Mouse (Mus musculus) liver (tissue): ENCODE data around the gene Kctd8.

Experiments
- DNase-seq: peaks from one replicate; pipeline ENCODE4 v3.0.0-alpha.2; 2020; ENCODE audit warnings: mixed read lengths

Gene Kctd8

DNA sequence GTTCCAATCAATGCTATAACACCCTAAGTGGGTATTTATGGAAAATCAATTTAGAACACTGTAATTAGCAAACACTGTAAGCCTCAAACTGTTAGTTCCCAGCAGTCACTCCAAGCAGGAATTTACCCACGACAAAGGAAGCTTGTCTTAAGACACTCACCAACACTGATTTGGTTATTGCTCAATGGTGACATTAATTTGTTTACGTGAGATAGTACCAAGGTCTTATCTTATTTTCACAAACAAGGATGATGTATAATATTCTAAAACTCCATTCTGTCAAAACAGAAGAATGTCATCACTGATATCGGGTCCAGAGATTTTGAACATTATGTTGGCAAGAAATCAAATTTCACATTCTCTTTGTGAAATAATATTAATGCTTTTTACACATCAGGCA is 185.0 kb downstream of the Kctd8 start:
- DNase-seq, result no peak

DNA sequence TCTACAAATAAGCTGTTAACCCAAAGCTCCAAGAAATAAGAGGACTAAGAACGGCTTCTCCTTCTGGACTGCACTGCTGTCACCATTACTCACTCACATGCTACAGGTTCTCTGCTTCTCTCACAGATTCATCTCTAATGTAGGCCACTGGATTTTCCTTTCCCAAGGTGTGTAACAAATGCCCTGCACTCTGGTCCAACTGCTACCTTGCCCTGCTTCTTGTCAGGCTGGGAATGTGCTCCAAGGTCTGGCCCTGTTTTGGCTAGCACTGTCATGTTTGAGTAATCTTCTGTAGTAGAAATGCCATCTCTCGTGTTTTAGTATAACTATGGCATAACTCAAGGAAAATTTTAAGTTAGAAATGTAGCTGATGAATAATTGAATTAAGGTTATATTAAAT is 195.7 kb downstream of the Kctd8 start:
- DNase-seq, result no peak

GRCm38 (mm10) chr5:69141082-69141481 is 200.4 kb downstream of the Kctd8 start:
- no peak for DNase-seq

- DNase-seq, result no peak
Measured at GRCm38 (mm10) chr5:69108718-69109117, 232.8 kb downstream of the Kctd8 start.

DNA sequence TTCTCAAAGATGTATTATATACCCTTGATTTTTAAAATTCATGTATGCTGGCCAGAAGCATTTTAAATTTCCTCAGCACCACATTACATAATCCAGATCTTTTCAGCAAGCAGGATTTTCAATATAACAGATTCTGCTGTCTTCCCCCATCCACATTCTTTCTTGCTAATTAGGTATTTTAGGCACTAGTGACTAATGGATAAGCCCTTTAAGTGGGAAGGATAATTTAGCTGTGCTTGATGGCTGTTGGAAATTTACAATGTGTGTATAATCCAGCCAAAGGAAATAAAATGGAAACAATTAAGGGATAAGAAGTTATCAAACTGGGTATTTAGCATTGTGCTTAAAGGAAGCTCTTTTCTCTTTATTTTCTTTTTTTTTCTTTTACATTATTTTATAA is 252.6 kb downstream of the Kctd8 start:
- no peak for DNase-seq
